ENCODE assay signal across 13 mouse cellular contexts in the genomic region with DNA sequence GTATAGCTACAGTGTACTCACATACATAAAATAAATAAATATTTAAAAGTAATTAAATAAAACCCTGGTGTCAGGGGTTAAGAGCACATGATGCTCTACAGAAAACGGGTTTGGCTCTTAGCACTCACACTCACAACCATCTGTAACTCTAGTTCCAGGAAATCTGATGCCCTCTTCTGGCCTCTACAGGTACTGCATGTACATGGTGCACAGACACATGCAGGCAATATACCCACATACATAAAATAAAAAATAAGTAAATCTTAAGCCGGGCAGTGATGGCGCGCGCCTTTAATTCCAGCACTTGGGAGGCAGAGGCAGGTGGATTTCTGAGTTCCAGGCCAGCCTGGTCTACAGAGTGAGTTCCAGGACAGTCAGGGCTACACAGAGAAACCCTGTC. TPM values are rescaled to one million over a fixed set of nuclear protein-coding genes. Genes with fewer than 3 reads are reported as not detected.
DNase-seq lines count a peak whose midpoint lies in the region; ATAC-seq and TF ChIP-seq lines count a peak whose summit lies in the region.
"Not testable (repeated sequence)": the region's sequence is repeated elsewhere in the genome, so short reads cannot be mapped to it uniquely, and the experiment has no call there.
"Had no signal": no experiment of that assay in that cellular context is flagged by ENCODE, and none has a peak within 500 bp of the region (broad histone marks: within the 10 kb centered on the region; RNA-seq: fewer than 3 reads in every experiment).

No protein-coding gene starts in this region.

- H3K36me3 ChIP-seq in ES-E14 (ENCODE audit: control insufficient read depth, insufficient read depth, low read length, poor library complexity, severe bottlenecking); forebrain, postnatal 0 days (ENCODE audit: insufficient read depth); intestine, embryonic 15.5 days: not testable (repeated sequence)

- WGBS in forebrain, postnatal 0 days, result 90% methylated on average over 5 of the region's 5 CpGs
- WGBS in intestine, embryonic 15.5 days, result 92% methylated on average over 5 of the region's 5 CpGs

- not testable (repeated sequence) for H3K4me2 ChIP-seq in forebrain, postnatal 0 days (ENCODE audit: low read depth); intestine, embryonic 15.5 days (replicated peaks)

- H3K9ac ChIP-seq in ES-E14 (ENCODE audit: insufficient read depth, low read depth, low read length, poor library complexity, severe bottlenecking); forebrain, postnatal 0 days; intestine, embryonic 15.5 days: not testable (repeated sequence)

- peak; percentile 54 for DNase-seq in ES-E14 (ENCODE audit: low read depth, low spot score)
- peak; percentile 49 to 50 for DNase-seq in cerebellum, postnatal 10 days
- DNase-seq in forebrain, postnatal 0 days, result peak; percentile 38
- not testable (repeated sequence) for DNase-seq in left cerebral cortex, adult 2 months (ENCODE audit: extremely low spot score in 1 of 2, low spot score in 2 of 2)
- peak; percentile 13 for DNase-seq in lung, postnatal 10 days
- peak; percentile 59 for DNase-seq in right cerebral cortex, postnatal 10 days (ENCODE audit: low spot score in 2 of 2)
- peak; percentile 55 for DNase-seq in thymus, postnatal 4 days

- not testable (repeated sequence) for H3K27ac ChIP-seq in ES-E14 (ENCODE audit: insufficient read depth, low read depth, low read length, poor library complexity, severe bottlenecking); forebrain, postnatal 0 days (ENCODE audit: low read depth, low read length); intestine, embryonic 15.5 days; left cerebral cortex, adult 2 months

- TF ChIP-seq CTCF in forebrain, postnatal 0 days (IDR thresholded peaks at IDR 0.05; ENCODE audit: low read depth), result peak; percentile 57
- peak; percentile 57 for TF ChIP-seq CTCF in left cerebral cortex, adult 2 months (IDR thresholded peaks at IDR 0.05)

- H3K4me1 ChIP-seq in ES-E14 (ENCODE audit: control insufficient read depth in 2 of 2, insufficient read depth in 2 of 2, low read length in 2 of 2, poor library complexity in 1 of 2); forebrain, postnatal 0 days (ENCODE audit: insufficient read depth); intestine, embryonic 15.5 days (replicated peaks): not testable (repeated sequence)

- intact Hi-C loops in left cerebral cortex, adult 2 months (cut with DNase I), result not testable (repeated sequence)

- H3K4me3 ChIP-seq in ES-E14 (ENCODE audit: insufficient read depth in 1 of 2, low read depth in 1 of 2, low read length in 2 of 2, poor library complexity in 1 of 2, severe bottlenecking in 1 of 2); forebrain, postnatal 0 days (ENCODE audit: low read depth, low read length); intestine, embryonic 15.5 days (replicated peaks); left cerebral cortex, adult 2 months: not testable (repeated sequence)

- H3K27me3 ChIP-seq in forebrain, postnatal 0 days (ENCODE audit: insufficient read depth, low read length); intestine, embryonic 15.5 days (replicated peaks): not testable (repeated sequence)

- in situ Hi-C loops in ES-E14 (cut with MboI; ENCODE audit: low sequenced_read_pairs in 2 of 2, unreplicated experiment in 2 of 2), result not testable (repeated sequence)

- H3K9me3 ChIP-seq in ES-E14 (ENCODE audit: control insufficient read depth, insufficient read depth, low read depth, low read length); forebrain, postnatal 0 days (ENCODE audit: low read length); intestine, embryonic 15.5 days: not testable (repeated sequence)

- not testable (repeated sequence) for ATAC-seq in forebrain, postnatal 0 days
- 0 out of 2 replicates have a peak, but pooled peaks have one; percentile 15 for ATAC-seq in intestine, embryonic 15.5 days

RNA-seq across cellular contexts. Expression of a gene that starts 1.1 kb away (rescaled TPM):
- total RNA-seq in ES-E14 (2012; rRNA removed), result 1.2 TPM in 2 replicates
- 18.8 and 25.6 TPM in 2 replicates for total RNA-seq in forebrain, postnatal 0 days (2014; rRNA removed)
- polyA plus RNA-seq in forebrain, postnatal 0 days (2015; fragmentation: Nextera tagmentation; extraction: Ambion mirVana), result 3.9 and 4.6 TPM in 2 replicates
- 0.98 and 1.5 TPM in 2 replicates for polyA plus RNA-seq in intestine, embryonic 15.5 days (2015; fragmentation: Nextera tagmentation; extraction: Ambion mirVana)
- total RNA-seq in left cerebral cortex, adult 2 months (2021), result 100 to 1,000 TPM; 142 to 147 TPM
- total RNA-seq: gastrocnemius, postnatal 36 days; hematopoietic stem cell, adult 5-6 weeks had no signal
- polyA plus RNA-seq: activated CD4-positive, CD25-positive, alpha-beta regulatory T cell, adult 4 months; liver, embryonic 15.5 days; macrophage had no signal

RNA-seq across cellular contexts. Expression of a gene that starts 54.0 kb away (rescaled TPM):
- total RNA-seq in ES-E14 (2012; rRNA removed), result 6.8 and 9.4 TPM in 2 replicates
- 17.4 and 18.5 TPM in 2 replicates for total RNA-seq in forebrain, postnatal 0 days (2014; rRNA removed)
- polyA plus RNA-seq in forebrain, postnatal 0 days (2015; fragmentation: Nextera tagmentation; extraction: Ambion mirVana), result 9.4 and 12.5 TPM in 2 replicates
- 21.1 and 24.1 TPM in 2 replicates for polyA plus RNA-seq in intestine, embryonic 15.5 days (2015; fragmentation: Nextera tagmentation; extraction: Ambion mirVana)
- 10 to 100 TPM; 17.8 to 21.8 TPM for total RNA-seq in left cerebral cortex, adult 2 months (2021)
